Mouse (Mus musculus) spleen, postnatal 4 days (tissue): ENCODE data around the gene Dph3.

Experiments used
- DNase-seq, 2 experiments: peaks; one replicate each; pipeline ENCODE4 v3.0.0; 2022; ENCODE audit warnings: low spot score in 2 of 2

Gene Dph3

DNA sequence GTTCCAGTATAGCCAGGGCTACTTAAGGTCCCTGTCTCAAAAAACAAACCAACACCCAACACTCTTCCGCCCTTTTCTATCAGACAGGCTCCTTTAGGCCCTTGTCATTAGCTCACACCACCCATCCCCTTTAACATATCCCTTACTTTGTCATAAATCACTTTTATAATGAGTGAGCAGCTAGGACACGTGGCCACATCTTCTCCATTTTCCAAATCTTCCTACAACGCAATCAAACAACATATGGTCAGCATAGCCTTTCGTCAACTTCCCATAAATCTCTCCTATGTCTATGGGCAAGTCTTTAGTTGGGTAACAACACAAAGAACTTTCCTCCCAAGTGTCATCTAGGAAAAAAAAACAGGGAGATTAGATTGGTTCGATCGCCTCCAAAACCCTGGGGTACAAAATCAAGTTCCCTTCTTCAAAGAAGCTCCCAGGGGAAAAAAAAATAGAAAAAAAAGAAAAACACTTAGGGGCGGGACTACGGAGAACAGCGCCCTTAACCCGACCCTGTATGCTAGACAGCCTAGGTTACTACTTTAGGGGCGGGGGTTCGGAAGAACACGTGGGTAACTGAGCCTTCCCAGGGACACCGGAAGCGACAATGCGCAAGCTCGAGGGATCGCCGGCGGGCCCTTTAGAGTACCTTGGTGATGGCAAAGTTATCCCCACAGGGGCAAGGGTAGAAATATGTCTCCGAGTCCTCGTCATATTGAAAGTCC is 606 bp downstream of the Dph3 start, which contains the start of gene Oxnad1:
TSS of gene Oxnad1 (plus strand) at position 614 of the 725 bp plus-strand sequence.
- no peak for DNase-seq

DNA sequence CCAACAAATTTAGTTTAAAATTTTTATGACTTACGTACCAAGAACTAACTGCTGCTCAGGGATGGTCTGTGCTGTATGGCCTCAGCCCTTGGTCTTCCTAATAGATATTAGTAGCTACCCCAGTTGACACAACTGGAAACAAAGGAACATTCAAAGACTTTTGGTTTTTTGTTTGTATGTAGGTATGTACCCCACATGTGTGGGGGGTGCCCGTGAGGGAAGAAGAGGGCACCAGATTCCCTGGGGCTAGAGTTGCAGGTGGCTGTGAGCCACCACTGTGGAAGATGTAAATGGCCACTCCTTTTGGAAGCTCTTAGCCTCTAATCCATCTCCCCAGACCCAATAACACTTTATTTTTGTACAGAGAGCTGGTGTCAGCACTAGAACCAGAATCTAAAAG is 2.1 kb downstream of the Dph3 start:
- DNase-seq = no peak

DNA sequence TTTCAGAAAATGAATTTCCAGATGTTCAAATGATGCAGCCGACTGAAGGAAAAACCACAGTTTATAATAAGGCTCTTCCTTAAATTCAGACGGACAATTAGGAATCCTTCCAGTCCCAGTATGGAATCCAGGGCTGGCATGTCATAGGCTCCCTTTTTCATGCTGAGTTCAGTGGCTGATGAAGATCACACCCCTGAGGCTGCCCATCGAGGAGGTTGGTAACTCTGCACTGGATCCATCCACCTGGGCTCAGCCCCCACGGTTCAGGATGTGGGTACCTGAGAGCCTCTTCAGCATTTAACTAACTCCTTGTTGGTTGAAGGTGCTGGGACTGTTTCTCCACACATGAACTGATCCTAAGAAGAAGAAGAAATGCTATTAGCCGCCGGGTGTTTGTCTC is 2.6 kb downstream of the Dph3 start:
- DNase-seq = no peak

DNA sequence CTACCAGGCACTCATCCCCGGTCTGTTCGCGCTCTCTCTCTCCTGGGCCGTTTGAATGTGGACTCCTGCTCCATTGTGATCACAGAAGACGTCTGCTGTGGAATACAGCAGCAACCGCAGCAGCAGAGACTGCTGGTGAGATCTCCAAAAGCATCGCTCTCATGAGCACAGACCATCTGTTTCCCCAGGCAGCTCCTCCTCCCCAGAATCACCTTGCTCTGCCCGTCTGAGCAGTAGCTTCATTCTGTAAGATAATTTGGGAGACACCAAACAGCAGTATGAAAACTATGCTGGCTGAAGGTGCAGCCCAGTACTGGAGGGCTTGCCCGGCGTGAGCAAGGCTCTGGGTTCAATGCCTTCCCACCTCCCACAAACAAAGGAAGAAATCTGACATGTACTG is 4.5 kb downstream of the Dph3 start:
- no peak for DNase-seq

DNA sequence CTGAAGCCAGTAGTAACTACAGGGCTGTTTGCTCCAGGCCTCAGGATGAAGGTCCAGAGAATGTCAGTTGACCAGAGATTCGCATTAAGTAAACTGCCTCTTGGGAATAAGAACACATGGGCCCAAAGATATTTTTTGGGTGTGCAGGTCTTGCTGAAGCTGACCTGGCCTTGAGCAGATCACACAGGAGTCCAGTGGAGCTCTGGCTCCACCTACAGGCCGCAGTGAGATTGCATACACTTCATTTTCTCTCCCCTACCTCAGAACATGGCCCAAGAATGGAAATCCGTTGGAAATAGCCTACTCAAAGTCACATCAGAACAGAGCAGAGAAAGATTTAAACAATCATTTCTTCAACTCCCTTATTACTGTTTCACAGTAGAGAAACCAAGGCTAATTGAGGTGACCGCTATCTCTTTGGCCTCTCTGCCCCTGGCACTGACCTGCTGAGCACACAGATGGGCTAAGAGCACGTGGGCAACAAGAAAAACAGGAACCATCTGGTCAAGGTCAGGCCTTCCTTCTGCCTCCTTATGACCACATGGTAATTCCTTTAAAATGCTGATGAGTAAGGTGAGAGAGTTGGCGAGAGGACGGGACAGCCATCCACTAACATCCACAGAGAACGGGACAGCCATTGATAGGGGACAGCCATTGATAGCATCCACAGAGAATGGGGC is 8.5 kb downstream of the Dph3 start:
- peak; percentile 63 to 86 for DNase-seq

DNA sequence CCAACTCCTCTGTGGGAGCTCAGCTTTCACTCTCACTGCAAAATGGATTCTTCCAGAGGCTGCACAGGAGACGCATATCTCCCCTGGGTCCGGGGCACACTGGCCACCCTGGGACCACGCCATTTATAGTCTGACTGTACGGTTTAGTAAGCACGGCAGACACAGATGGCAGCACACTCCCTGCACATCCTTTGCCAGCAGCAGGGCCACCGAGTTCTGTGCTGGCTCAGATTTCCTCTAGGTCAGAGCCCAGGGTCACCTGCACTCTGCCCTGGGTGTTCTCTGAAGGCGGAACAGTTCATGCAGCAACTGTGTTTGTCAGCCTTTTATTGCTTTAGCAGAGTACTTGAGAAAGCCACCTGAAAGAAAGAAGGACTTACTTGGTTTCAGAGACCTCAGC is 11.6 kb downstream of the Dph3 start:
- DNase-seq = no peak

DNA sequence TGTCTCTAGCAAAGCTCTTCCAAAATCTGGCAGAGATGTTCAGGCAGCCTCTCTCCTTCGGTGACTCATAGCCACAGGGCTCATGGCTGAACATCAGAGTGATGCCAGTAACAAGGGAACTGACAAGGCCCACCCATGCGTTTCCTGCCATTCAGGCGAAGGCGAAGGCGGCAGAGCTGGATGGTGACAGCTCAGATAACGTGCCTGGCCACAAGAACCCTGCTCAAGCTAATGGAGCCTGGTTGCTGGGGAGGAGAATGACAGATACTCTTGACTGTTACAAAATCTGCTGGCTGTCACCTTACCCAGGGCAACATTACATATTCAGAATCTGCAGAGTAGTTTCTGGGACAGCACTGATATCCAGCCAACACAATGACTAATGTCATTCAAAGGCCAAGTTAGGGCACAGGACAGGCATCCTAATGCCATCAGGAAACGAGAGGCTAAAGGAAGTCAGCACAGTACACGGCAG is 12.3 kb downstream of the Dph3 start:
- DNase-seq = no peak

DNA sequence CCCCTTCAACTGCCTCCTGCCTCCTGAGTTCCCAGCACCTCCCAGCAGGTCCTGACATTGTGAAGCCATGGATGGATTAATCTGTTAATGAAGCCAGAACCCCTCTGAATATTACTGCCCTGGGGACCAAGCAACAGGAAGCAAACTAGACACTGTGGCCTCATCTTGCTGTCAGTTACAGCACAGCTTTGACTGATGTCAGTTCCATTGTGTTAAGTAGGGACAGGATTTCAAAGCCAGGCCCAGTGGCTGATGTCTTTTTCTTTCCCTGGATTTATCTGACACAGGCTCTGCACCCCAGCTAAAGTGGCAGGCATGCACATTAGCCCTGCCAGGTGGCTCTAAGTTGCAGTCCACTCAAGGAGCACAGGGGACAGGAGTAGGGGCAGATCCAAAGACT is 12.7 kb downstream of the Dph3 start:
- DNase-seq = no peak

DNA sequence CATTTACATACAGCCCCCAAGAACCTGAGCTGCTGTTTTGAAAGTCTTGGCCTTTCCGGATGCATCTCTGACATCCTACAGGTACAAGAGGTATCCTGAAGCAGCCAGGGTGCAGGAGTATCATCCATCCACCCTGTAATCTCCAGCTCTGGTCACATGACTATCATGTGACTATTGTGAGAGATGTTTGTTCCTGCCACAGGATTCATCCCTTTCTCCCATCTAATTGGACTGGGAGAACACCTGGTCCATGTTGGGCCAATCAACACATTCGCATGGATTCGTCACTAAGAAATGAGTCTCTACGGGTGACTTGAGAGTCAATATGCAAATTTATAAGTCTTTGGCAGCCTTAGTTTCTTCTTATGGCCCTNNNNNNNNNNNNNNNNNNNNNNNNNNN is 24.1 kb downstream of the Dph3 start:
- DNase-seq = no peak

DNA sequence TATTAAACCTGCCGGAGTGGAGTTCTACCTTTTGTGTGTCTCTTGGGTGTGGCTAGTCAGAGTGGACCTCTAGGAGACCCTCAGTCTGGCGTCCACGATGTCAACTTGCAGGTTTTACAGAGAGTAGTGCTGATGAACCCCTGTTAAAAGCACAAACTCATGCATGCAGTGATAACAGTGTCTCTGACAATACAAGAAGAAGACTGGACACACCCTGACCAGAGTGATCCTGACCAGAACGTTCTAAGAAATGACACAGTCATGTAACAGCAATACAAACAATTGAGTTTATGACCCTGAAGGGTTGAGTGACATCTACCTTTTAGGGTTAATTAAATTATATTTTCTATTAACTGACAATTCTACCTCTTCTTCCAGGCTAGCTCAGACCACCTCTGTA is 27.9 kb downstream of the Dph3 start:
- no peak for DNase-seq

DNA sequence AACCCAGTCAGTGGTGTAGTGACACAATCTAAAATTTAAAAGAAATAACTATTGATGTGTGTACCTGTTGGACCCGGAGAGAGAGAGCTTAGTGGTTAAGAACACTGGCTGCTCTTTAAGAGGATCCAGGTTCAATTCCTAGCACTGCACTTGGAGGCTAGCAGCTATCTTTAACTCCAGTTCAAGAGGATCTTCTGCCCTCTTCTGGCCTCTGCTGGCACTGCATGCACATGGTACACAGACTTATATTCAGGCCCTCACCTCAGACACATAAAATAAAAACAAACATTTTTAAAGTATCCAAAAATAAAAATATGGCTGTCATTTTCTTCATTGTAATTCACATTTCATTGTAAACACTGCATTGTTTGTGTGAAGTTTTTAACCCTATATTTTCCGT is 28.9 kb downstream of the Dph3 start:
- DNase-seq = peak; percentile 47 to 82

DNA sequence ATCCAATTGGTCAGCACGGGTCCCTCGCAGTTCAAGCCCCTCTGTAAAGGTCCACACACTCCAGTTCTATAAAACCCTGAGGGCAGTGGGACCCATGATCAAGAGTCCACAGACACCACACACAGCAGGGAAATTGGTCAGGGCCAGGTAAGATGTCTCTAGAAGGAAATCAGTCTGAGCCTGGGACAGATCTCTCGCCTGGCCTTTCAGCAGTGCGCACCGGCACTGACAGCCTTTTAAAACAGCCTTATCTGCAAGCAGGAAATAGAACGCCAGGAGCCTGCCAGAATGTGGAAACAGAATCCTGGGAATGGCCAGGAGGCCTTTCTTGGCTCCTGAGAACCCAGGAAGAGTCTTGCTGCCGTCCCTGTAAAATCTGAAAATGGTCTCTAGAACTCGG is 29.7 kb downstream of the Dph3 start:
- DNase-seq = no peak

DNA sequence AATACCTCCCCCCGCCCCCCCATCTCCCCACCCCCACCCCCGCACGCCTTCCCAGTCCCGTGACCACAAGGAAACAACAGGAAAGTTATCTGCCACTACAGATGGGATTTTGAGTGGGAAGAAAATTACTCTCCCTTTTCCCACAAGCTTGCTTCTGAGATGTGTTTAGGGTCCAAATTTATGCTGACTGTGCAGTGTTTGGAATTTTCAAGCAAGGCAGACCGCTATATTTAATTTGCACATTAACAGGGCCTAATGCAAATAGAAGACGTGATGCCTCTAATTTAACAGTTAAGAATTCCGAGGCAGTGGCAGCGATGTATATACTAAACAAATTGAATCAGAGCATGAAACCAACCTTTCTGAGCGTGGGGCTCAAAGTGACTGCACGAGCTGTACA is 30.7 kb downstream of the Dph3 start:
- DNase-seq = no peak

DNA sequence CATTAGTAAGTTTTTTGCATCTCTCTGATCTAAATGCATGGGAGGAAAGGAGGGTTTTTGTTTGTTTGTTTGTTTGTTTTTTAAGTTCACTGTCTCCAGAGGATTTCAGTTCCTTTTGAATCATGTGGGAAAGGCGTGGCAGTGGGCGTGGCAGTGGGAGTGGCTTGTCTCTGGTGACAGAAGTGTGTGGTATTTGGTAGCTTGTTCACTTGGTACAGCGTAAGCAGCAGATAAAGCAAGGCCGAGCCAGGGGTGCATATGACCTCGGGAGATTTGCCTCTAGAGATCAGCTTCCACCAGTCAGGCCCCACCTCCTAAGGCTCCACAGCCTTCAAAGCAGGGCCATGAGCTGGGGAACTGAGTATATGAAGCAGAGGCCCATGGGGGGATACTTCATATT is 31.6 kb downstream of the Dph3 start:
- no peak for DNase-seq

DNA sequence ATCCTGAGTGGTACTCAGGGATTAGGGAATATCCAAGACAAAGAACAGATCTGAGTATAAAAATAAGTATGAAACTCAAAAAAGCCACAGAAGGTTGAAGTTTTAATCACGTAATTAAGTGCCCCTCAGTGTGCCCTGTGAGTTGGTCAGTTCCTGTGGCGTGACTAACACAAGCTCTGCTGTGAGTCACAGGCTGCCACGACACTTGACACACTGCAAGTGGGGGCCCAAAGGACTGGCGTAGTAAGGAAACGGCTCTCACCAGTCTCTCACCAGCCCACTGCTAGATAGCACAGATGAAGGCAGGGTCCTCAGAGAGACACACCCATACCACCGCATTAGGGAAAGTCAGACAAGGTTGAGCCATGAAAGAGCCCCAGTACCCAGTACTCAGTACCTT is 35.4 kb downstream of the Dph3 start:
- DNase-seq = no peak

DNA sequence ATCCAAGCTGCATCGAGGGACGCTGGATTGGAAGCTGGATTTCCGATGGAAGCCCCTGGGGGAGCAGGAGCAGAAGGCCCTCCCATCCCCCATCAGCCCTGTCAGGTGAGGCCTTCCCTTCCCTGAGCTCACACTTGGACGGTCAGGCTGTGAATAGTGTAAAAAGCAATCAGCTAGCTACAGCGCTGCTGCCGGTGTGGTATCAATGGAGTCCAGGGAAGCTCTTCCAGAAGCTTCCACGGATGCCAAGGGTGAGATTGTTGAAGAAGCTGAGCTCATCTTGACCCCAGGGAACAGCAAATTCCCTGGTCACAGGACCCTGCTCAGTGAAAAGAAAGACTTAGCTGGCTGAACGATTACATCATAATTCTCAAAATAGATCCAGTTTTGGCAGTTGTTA is 39.2 kb downstream of the Dph3 start:
- no peak for DNase-seq

DNA sequence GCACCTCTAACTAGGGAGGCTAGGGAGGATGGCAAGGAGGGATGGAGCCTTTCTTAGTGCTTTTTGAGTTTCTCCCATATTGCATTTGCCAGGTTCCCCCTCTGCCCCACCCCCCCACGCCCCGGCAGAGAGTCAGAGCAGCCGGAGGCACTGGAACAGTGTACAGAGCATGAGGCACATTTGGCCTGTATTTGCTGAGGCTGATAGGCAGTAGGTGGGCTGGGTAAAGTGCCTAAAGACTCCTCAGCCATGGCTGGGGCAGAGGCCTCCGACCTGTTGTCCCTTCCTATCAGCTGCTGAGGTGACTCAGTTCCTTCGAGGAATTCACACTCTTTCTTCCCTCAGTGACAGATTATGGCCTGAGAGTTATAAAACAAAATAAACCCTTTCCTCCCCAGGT is 43.4 kb downstream of the Dph3 start:
- no peak for DNase-seq

DNA sequence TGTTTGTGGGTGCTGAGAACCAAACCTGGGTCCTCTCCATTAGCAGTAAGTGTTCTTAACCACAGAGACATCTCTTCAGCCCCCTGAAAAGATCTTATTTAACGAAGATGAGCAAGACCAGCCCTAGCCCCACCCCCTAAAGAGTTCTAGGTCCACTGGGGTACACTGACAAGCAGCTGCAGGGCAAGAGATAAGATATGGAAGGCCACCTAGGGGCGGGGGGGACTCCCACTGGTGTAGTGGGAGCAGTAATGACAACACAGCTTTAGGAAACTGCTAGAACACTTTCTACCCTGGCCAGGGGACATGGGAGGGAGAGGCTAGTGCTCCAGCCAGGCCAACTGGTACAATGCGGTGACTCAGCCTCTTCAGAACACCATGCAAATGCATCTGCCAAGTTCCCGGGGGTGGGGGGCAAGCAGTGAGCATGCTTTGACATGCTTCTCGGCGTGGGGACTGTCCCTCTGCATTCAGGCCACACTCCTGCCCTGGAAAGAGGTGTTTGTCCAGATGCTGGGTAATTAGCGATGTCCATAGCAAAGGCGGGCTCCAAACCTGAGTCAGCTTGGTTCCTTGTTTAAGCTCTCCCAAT is 47.8 kb downstream of the Dph3 start:
- no peak for DNase-seq

DNA sequence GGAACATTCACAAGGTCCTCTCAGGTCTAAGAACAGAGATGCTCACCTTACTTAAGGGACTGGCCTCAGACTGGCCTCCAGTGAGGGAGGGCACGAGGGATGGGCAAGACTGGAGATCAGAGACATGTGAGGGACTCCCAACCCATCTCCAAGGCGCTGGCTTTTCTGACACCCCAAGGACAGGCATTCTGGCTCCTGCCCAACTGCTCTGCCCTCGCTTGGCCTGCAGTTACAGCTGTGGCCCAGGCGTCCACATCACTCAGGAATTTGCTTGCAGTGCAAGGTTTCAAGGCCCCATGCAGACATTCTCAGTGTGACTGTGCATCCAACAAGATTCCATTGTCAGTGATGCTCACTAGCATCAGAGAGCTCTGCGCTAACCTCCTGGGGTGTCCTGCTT is 49.0 kb downstream of the Dph3 start:
- DNase-seq = no peak

DNA sequence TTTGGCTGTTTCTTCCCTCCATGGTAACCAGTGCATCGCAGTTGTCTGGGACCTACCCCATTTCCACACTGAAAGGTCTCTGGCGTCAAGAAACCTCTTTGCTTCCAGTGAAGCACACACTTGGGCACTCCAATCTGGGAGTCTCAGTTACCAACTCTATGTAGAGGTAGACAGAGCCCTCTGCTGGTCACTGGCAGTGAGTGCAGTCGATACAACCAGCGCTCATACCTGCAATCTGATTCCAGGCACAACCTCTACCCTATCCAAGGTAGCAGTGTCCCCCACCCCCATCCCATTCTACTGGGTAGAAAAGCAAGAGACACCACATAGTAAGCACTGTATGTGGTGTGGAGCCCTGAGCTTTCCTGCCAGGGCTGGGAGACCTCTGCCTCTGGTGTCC is 53.0 kb downstream of the Dph3 start:
- peak in 1 of 2 experiments; percentile 41 for DNase-seq
